Mouse (Mus musculus) stomach, embryonic 14.5 days (tissue): ENCODE measurements around the gene Slc7a7. TPM values are rescaled to one million over a fixed set of nuclear protein-coding genes. Genes with fewer than 3 reads are reported as not detected.

Source experiments
- ATAC-seq: fragments of 200-750 bp; cut with Nextera tagmentation; 2 replicates; pipeline ENCODE4 v1.8.0; 2017; ENCODE audit warnings: low read depth, moderate TSS enrichment; ENCODE audit not compliant: insufficient number of reproducible peaks, insufficient read depth, low FRiP score
- H3K27ac ChIP-seq: fragments of 300-500 bp; sonication (generic); 2 replicates; pipeline ENCODE4 v1.5.1; 2014; ENCODE audit warnings: mild to moderate bottlenecking, low read length, moderate library complexity, mixed read lengths
- H3K27me3 ChIP-seq: fragments of 300-500 bp; sonication (generic); 2 replicates; pipeline ENCODE4 v1.6.1; 2014; ENCODE audit warnings: low read length, control low read depth, mixed read lengths; ENCODE audit not compliant: control insufficient read depth, insufficient read depth
- H3K36me3 ChIP-seq: fragments of 300-500 bp; sonication (generic); 2 replicates; pipeline ENCODE4 v1.6.1; 2014; ENCODE audit warnings: mild to moderate bottlenecking, control low read depth, low read length, moderate library complexity, mixed read lengths; ENCODE audit not compliant: control insufficient read depth, insufficient read depth
- H3K4me1 ChIP-seq: fragments of 300-500 bp; sonication (generic); 2 replicates; pipeline ENCODE4 v1.6.1; 2014; ENCODE audit warnings: low read length, control low read depth, mixed read lengths; ENCODE audit not compliant: control insufficient read depth, insufficient read depth
- H3K4me2 ChIP-seq: fragments of 300-500 bp; sonication (generic); replicated peaks from 2 replicates; pipeline ENCODE4 v1.6.1; 2014; ENCODE audit warnings: low read depth, low read length, control low read depth
- H3K4me3 ChIP-seq: fragments of 300-500 bp; sonication (generic); 2 replicates; pipeline ENCODE4 v1.5.1; 2014; ENCODE audit warnings: low read depth, low read length, control low read depth
- H3K9ac ChIP-seq: fragments of 300-500 bp; sonication (generic); replicated peaks from 2 replicates; pipeline ENCODE4 v1.6.1; 2014; ENCODE audit warnings: low read depth, mild to moderate bottlenecking, control low read depth, low read length, moderate library complexity, mixed read lengths
- H3K9me3 ChIP-seq: fragments of 300-500 bp; sonication (generic); 2 replicates; pipeline ENCODE4 v1.6.1; 2016; ENCODE audit warnings: low read depth, low read length, control low read depth; ENCODE audit not compliant: control insufficient read depth
- WGBS: fragments of 180-500 bp; shearing (Covaris S2); extraction: QIAGEN DNeasy Blood & Tissue Kit; methylation state at CpG from one replicate; pipeline ENCODE4 v1.1.7; 2014; 5-methylcytosine and 5-hydroxymethylcytosine counted together
- polyA plus RNA-seq: library from polyadenylated mRNA; unstranded; fragments of >200 nt; fragmentation: Nextera tagmentation; extraction: Ambion mirVana; gene quantifications from 2 replicates; pipeline ENCODE4 v1.2.1, GENCODE M21; 2014

Gene Slc7a7
- polyA plus RNA-seq, 1 experiment from 2014 or later, result 10.3 TPM

DNA sequence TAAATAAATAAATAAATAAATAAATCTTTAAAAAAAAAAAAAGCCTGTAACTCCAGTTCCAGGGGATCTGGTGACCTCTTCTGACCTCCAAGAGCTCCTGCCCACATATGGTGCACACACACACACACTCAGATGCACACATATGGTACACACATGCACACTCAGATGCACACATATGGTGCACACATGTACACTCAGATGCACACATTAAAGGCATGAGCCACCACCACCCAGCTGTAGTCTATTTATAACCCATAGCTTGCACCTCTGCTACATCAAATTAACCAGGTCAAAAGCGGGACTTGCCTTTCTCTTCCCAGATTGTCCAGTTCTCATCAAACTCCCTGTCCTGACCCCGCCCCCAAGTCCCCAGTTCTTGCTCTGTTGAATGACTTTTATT is 3.4 kb upstream of the Slc7a7 start:
- no peaks in the 10 kb centered on the region for H3K27me3 ChIP-seq
- no peaks in the 10 kb centered on the region for H3K4me1 ChIP-seq
- ATAC-seq, result no peak
- H3K27ac ChIP-seq, result no peak overlapping the region
- no peak overlapping the region for H3K9ac ChIP-seq
- 85% methylated on average over 2 of the region's 2 CpGs for WGBS
- no peaks in the 10 kb centered on the region for H3K9me3 ChIP-seq
- H3K4me3 ChIP-seq, result no peak overlapping the region
- no peaks in the 10 kb centered on the region for H3K36me3 ChIP-seq
- no peak overlapping the region for H3K4me2 ChIP-seq

DNA sequence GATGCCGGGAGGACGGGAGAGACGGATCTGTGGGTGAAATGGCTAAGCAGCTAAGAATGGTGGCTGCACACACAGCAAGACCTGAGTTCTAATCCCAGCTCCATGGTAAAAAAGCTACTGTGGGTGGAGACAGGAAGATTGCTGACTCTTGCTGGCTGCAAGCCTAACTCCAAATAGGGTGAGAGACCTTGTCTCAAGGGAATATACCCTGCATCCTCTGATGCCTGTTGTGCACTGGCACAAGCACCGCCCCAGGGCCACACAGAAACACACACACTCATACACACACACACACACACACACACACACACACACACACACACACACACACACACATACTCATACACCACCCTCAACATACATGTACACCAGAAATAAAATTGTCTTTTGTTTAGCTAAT is 750 bp downstream of the Slc7a7 start:
- WGBS, result 84% methylated on average over 4 of the region's 4 CpGs
- Histone ChIP-seq H3K27ac (no peak overlapping the region), H3K9me3 (no peaks in the 10 kb centered on the region), H3K27me3 (no peaks in the 10 kb centered on the region), H3K4me2 (no peak overlapping the region), H3K36me3 (no peaks in the 10 kb centered on the region), H3K4me3 (no peak overlapping the region), H3K4me1 (peaks cover 14% of the 10 kb centered on the region), H3K9ac (no peak overlapping the region)
- ATAC-seq, result no peak

DNA sequence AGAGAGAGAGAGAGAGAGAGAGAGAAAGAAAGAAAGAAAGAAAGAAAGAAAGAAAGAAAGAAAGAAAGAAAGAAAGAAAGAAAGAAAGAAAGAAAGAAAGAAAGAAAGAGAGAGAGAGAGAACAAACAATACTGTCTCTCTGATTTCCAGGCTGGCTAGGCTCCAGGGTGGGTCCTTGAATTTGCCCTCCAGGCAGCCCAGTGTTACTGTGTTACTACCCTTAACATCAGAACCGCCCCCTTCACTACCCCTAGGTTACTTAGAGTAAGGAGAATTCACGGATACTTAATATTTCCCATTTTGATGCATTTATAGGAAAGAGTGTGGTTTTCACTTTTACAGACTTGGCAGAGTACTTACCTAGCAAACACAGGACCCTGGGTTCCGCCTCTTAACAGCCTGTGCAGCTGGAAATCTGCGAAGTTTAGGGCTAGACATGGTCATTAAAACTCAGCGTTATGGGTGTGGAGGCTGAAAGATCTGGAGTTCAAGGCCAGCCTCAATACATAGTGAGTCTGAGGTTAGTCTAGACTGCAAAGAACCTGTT is 1.3 kb downstream of the Slc7a7 start:
- H3K9ac ChIP-seq, result no peak overlapping the region
- peaks cover 14% of the 10 kb centered on the region for H3K4me1 ChIP-seq
- H3K36me3 ChIP-seq, result no peaks in the 10 kb centered on the region
- no peak overlapping the region for H3K4me2 ChIP-seq
- no peak for ATAC-seq
- H3K27me3 ChIP-seq, result no peaks in the 10 kb centered on the region
- H3K9me3 ChIP-seq, result no peaks in the 10 kb centered on the region
- no peak overlapping the region for H3K4me3 ChIP-seq
- WGBS, result 67% methylated on average over 5 of the region's 5 CpGs
- H3K27ac ChIP-seq, result no peak overlapping the region

DNA sequence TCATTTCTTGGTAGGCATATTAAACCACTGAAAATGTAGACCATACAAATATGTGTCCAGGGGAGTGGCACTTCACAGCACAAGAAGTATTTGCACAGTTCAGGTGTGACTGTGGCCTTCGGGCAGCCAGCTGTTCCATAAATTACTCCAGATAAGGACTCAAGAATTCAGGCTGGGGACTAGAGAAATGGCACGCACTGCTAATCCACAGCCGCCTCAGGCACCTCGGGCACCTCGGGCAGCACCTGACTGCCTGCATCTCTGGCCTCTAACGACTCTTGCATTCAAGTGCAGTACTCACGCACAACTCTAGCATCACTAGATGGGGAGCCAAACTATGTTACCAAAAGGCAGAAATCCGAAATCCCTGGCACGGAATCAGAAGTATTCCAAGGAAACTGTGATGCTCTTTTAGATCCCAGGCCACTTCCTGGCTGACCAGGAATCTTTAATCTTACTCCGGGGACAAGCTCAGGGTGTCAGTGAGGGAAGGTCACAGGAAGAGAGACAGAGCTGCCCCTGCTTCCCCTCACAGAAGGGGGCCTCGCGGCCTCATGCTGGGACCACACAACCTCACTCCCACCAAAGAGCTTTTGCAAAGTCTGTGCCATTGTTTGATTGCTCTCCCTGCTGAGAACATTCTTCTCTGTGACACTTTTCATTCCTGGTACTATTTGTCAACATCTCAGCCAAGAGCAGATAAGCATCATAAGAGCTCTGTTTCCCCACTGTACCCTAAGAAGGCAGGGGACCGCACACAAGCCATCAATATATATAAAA is 2.1 kb downstream of the Slc7a7 start:
- Histone ChIP-seq H3K27ac (no peak overlapping the region), H3K4me3 (no peak overlapping the region), H3K9ac (no peak overlapping the region), H3K9me3 (no peaks in the 10 kb centered on the region), H3K36me3 (no peaks in the 10 kb centered on the region), H3K27me3 (no peaks in the 10 kb centered on the region), H3K4me2 (no peak overlapping the region), H3K4me1 (peaks cover 15% of the 10 kb centered on the region)
- ATAC-seq, result no peak
- 25% methylated on average over 13 of the region's 13 CpGs for WGBS

DNA sequence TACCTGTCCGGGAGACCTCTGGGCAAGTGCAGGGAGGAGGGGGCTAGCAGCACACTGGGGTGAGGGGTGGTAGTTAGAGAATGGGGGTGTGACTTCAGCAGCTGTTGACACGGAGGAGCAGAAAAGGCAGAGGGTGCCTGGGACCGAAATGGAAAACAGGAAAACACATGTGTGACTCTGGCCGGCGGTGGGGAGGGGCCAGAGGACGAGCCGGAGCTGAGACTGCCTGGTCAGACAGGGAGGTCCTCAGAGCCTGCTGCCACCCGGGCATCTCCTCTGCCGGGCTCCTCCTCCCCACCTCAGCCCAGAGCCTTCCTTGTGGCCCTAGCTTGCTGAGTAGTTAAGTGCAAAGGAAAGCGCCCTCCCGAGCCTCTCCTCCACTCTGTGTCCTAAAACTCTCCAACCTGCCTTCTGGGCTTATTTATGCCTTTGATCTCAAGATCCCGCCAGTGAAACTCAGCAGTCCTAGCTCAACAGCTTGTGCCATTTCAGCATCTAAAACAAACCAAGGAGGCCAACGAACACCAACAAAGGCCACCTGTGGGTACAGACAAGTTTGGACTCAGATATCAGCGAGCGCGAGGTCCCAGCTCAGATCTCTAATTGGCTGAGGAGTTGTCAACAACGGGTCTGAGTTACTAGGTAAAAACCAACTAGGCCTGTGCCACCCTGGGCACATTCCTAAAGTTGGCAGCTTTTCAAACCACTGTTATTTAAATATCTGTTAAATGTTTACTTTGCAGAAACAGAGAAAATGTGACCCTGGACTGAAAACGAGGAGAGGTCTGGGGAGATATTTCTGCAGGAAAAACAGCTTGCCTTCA is 3.5 kb downstream of the Slc7a7 start:
- H3K4me3 ChIP-seq, result 0 out of 2 replicates have a peak overlapping the region, but pooled peaks have one; percentile 4
- H3K27me3 ChIP-seq, result no peaks in the 10 kb centered on the region
- no peaks in the 10 kb centered on the region for H3K36me3 ChIP-seq
- H3K4me2 ChIP-seq, result peak overlapping the region; percentile 31
- H3K9ac ChIP-seq, result 0 out of 2 replicates have a peak overlapping the region, but pooled peaks have one; percentile 6
- H3K27ac ChIP-seq, result peak overlapping the region; percentile 68
- ATAC-seq, result no peak
- 10% methylated on average over 18 of the region's 18 CpGs for WGBS
- H3K9me3 ChIP-seq, result no peaks in the 10 kb centered on the region
- H3K4me1 ChIP-seq, result peaks cover 24% of the 10 kb centered on the region

DNA sequence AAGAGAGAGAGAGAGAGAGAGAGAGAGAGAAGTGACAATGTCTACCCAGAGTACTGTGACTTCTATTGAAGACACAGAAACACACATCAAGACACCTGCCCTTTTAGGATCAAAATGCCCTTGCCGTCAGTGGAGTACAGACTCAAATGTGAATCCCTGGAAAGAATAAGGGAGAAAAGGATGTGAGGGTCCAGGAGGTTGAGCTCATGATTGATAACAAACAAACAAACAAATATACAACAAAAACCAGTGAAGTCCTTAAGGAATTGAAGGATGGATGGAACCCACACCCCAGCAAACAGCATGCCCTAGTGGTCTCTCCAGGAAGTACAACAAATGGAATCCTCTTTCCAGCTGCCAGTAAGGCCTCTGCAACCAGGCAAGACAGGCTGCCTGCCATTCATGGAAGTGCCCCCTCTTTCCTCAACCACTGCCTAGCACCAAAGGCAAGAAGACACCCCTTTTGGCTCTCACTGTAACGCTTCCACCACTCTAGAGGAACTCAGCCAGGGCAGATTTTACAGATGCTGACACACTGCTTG is 4.9 kb downstream of the Slc7a7 start:
- H3K27ac ChIP-seq, result peak overlapping the region; percentile 17; the same call in 1 of the 2 replicates

DNA sequence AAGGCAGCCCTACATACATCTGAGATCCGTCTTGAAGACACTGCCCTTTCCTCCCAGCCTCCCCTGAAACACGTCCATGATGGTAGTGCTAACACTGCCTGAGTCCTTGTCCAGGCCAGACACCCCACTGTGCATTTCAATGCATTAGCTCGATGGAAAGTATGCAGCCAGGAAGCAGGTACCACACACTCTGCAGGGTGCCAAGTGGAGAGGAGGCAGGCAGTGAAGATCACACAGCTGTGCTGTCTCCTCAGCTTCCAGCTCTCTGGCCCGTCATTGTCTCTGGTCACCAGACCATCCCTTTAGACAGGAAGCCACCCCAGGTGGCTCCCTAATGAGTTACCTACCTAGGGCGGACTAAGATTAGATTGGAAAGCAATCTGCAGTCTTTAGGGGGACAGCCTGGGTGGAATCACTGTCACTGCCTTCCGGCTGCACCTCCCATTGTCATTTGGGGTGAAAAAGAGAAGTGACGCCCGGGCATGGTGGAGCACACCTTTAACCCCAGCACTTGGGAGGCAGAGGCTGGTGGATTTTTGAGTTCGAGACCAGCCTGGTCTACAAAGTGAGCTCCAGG is 5.5 kb downstream of the Slc7a7 start:
- H3K9ac ChIP-seq, result no peak overlapping the region
- H3K27ac ChIP-seq, result no peak overlapping the region
- ATAC-seq, result no peak
- no peak overlapping the region for H3K4me2 ChIP-seq
- no peaks in the 10 kb centered on the region for H3K27me3 ChIP-seq
- peaks cover 26% of the 10 kb centered on the region for H3K4me1 ChIP-seq
- H3K4me3 ChIP-seq, result no peak overlapping the region
- 69% methylated on average over 9 of the region's 9 CpGs for WGBS
- H3K36me3 ChIP-seq, result no peaks in the 10 kb centered on the region
- no peaks in the 10 kb centered on the region for H3K9me3 ChIP-seq

More for the DNA sequence above, 4.9 kb downstream of the Slc7a7 start:
- no peaks in the 10 kb centered on the region for H3K9me3 ChIP-seq
- no peak overlapping the region for H3K4me3 ChIP-seq
- no peak overlapping the region for H3K4me2 ChIP-seq
- no peaks in the 10 kb centered on the region for H3K27me3 ChIP-seq
- no peak for ATAC-seq
- no peak overlapping the region for H3K9ac ChIP-seq
- H3K4me1 ChIP-seq, result peaks cover 26% of the 10 kb centered on the region
- no peaks in the 10 kb centered on the region for H3K36me3 ChIP-seq
- 54% methylated on average over 2 of the region's 2 CpGs for WGBS
